Comparison of ENCODE assay signal across 8 mouse cellular contexts in the genomic region with DNA sequence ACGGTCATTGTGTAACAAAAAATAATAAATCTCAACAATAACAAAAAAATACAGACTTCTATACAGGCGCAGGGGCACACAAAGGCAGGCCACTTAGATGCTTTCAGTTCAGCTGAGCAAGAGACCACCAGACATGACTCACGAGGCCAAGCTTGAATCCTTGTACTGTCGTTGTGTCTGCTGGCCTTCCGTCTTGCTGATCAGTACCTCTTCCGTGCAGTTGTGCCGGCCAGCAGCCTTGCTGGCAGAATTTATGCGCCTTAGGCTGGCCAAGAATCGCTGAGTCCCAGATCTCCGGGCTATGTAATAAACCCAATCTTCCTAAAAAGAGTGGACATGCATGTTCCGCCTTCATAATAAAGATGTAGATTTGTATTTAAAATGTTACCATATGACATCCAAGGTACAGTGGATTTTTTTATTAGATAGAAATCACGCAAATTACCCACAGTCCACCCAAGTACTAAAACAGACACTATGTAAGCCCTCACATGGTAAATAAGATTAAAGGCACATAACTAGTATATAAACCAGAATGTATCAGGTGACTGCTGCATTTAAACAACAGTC. TPM values are rescaled to one million over a fixed set of nuclear protein-coding genes. Genes with fewer than 3 reads are reported as not detected.
DNase-seq lines count a peak whose midpoint lies in the region; ATAC-seq lines count a peak whose summit lies in the region.

No protein-coding gene starts in this region.

- peak overlapping the region; percentile 55 for H3K4me3 ChIP-seq in forebrain, embryonic 16.5 days (replicated peaks; ENCODE audit: low read length)
- peak overlapping the region; percentile 64 for H3K4me3 ChIP-seq in liver, embryonic 11.5 days (ENCODE audit: low read depth, low read length)

- H3K27ac ChIP-seq in forebrain, embryonic 16.5 days (ENCODE audit: low read length): no peak overlapping the region; the same call in 1 of the 2 replicates
- H3K27ac ChIP-seq in liver, embryonic 11.5 days (ENCODE audit: low read depth, low read length): no peak overlapping the region

- H3K9me3 ChIP-seq in forebrain, embryonic 16.5 days (ENCODE audit: control insufficient read depth, low read length): no peaks in the 10 kb centered on the region
- no peaks in the 10 kb centered on the region for H3K9me3 ChIP-seq in liver, embryonic 11.5 days (ENCODE audit: control insufficient read depth, low read length)

- no peaks in the 10 kb centered on the region for H3K27me3 ChIP-seq in forebrain, embryonic 16.5 days (replicated peaks; ENCODE audit: control insufficient read depth, insufficient read depth, low read length)
- H3K27me3 ChIP-seq in liver, embryonic 11.5 days (replicated peaks; ENCODE audit: control insufficient read depth, insufficient read depth, low read length): no peaks in the 10 kb centered on the region

- 58% methylated on average over 12 of the region's 12 CpGs for WGBS in forebrain, embryonic 16.5 days
- 64% methylated on average over 12 of the region's 12 CpGs for WGBS in liver, embryonic 11.5 days

- peak overlapping the region; percentile 90 for H3K9ac ChIP-seq in forebrain, embryonic 16.5 days (replicated peaks; ENCODE audit: low read depth, low read length)
- peak overlapping the region; percentile 87 for H3K9ac ChIP-seq in liver, embryonic 11.5 days (ENCODE audit: low read depth, low read length)

- DNase-seq in gastrocnemius, postnatal 14 days: peak; percentile 32
- no peak for DNase-seq in gastrocnemius, adult 18-20 months (ENCODE audit: low spot score)
- DNase-seq in R1 (ENCODE audit: low read depth, low spot score): peak; percentile 12
- DNase-seq in liver, embryonic 11.5 days (ENCODE audit: low spot score): no peak
- no peak for DNase-seq in right cerebral cortex, postnatal 36 days (ENCODE audit: low spot score in 2 of 2)
- DNase-seq in retina, postnatal 1 day: no peak
- DNase-seq in spleen, adult 18-20 months: no peak

- no peaks in the 10 kb centered on the region; the same call in 1 of the 2 replicates for H3K36me3 ChIP-seq in forebrain, embryonic 16.5 days (ENCODE audit: control insufficient read depth, insufficient read depth)
- peaks cover 5% of the 10 kb centered on the region for H3K36me3 ChIP-seq in liver, embryonic 11.5 days (ENCODE audit: control insufficient read depth, insufficient read depth, low read length)

- H3K4me1 ChIP-seq in forebrain, embryonic 16.5 days (replicated peaks; ENCODE audit: control insufficient read depth, insufficient read depth, low read length): peaks cover 14% of the 10 kb centered on the region
- peaks cover 2% of the 10 kb centered on the region; the same call in 1 of the 2 replicates for H3K4me1 ChIP-seq in liver, embryonic 11.5 days (replicated peaks; ENCODE audit: control insufficient read depth, insufficient read depth, low read length)

- ATAC-seq in forebrain, embryonic 16.5 days: no peak
- no peak for ATAC-seq in liver, embryonic 11.5 days (replicated peaks; ENCODE audit: low FRiP score)

- intact Hi-C loops in gastrocnemius, postnatal 14 days (cut with DNase I; ENCODE audit: low total_unique reads): no loop called here

- H3K4me2 ChIP-seq in forebrain, embryonic 16.5 days (ENCODE audit: low read length): peak overlapping the region; percentile 96
- H3K4me2 ChIP-seq in liver, embryonic 11.5 days: peak overlapping the region; percentile 99

RNA-seq across cellular contexts. Expression of a gene that starts 13.4 kb away (rescaled TPM):
- total RNA-seq in gastrocnemius, postnatal 14 days (2021): 1 to 10 TPM; 6.5 to 7.8 TPM
- total RNA-seq in gastrocnemius, adult 18-20 months (2021): 10 to 100 TPM; 12.6 to 13.0 TPM
- 188 and 197 TPM in 2 replicates for polyA plus RNA-seq in forebrain, embryonic 16.5 days (2015; fragmentation: Nextera tagmentation; extraction: Ambion mirVana)
- 48.3 and 53.6 TPM in 2 replicates for polyA plus RNA-seq in liver, embryonic 11.5 days (2014; fragmentation: Nextera tagmentation; extraction: Ambion mirVana)

RNA-seq across cellular contexts. Expression of a gene that starts 31.1 kb away (rescaled TPM):
- 10 to 100 TPM; 34.2 to 66.6 TPM for total RNA-seq in gastrocnemius, postnatal 14 days (2021)
- 10 to 100 TPM; 22.7 to 33.2 TPM for total RNA-seq in gastrocnemius, adult 18-20 months (2021)
- 432 and 519 TPM in 2 replicates for polyA plus RNA-seq in forebrain, embryonic 16.5 days (2015; fragmentation: Nextera tagmentation; extraction: Ambion mirVana)
- polyA plus RNA-seq in liver, embryonic 11.5 days (2014; fragmentation: Nextera tagmentation; extraction: Ambion mirVana): 450 and 470 TPM in 2 replicates

RNA-seq across cellular contexts. Expression of a gene that starts 33.5 kb away (rescaled TPM):
- 1 to 10 TPM in 1 of 2 experiments, under 1 TPM in 1; 0.84 to 1.0 TPM for total RNA-seq in gastrocnemius, postnatal 14 days (2021)
- under 1 TPM; 0.55 to 0.73 TPM for total RNA-seq in gastrocnemius, adult 18-20 months (2021)
- 0.76 and 1.2 TPM in 2 replicates for polyA plus RNA-seq in forebrain, embryonic 16.5 days (2015; fragmentation: Nextera tagmentation; extraction: Ambion mirVana)
- 0.32 and 0.38 TPM in 2 replicates for polyA plus RNA-seq in liver, embryonic 11.5 days (2014; fragmentation: Nextera tagmentation; extraction: Ambion mirVana)

RNA-seq across cellular contexts. Expression of a gene that starts 41.7 kb away (rescaled TPM):
- total RNA-seq in gastrocnemius, postnatal 14 days (2021): 1,000 to 10,000 TPM in 1 of 2 experiments, 100 to 1,000 TPM in 1; 977 to 1,012 TPM
- total RNA-seq in gastrocnemius, adult 18-20 months (2021): 1,000 to 10,000 TPM in 1 of 2 experiments, 100 to 1,000 TPM in 1; 908 to 1,105 TPM
- polyA plus RNA-seq in forebrain, embryonic 16.5 days (2015; fragmentation: Nextera tagmentation; extraction: Ambion mirVana): 1.0 and 2.1 TPM in 2 replicates
- polyA plus RNA-seq in liver, embryonic 11.5 days (2014; fragmentation: Nextera tagmentation; extraction: Ambion mirVana): 2.0 and 6.0 TPM in 2 replicates

Comparison
In these comparisons a context has a peak if more than half of its experiments do, and no peak if none do; other contexts are left out.
1. DNase-seq: peak in gastrocnemius, postnatal 14 days (single experiment) and R1 (single experiment); none in gastrocnemius, adult 18-20 months (single experiment), liver, embryonic 11.5 days (single experiment), right cerebral cortex, postnatal 36 days (0 of 2), retina, postnatal 1 day (single experiment) and spleen, adult 18-20 months (0 of 2).